Mouse (Mus musculus) embryonic facial prominence, embryonic 10.5 days (tissue): ENCODE measurements around the gene Cd151. TPM values are rescaled to one million over a fixed set of nuclear protein-coding genes. Genes with fewer than 3 reads are reported as not detected.

Experiments used
- DNase-seq: peaks from one replicate; pipeline ENCODE4 v3.0.0-alpha.2; 2017; ENCODE audit warnings: low spot score
- H3K27ac ChIP-seq: fragments of 300-500 bp; sonication (generic); replicated peaks from 2 replicates; pipeline ENCODE4 v1.5.1; 2016; ENCODE audit warnings: mild to moderate bottlenecking
- H3K27me3 ChIP-seq: fragments of 300-500 bp; sonication (generic); replicated peaks from 2 replicates; pipeline ENCODE4 v1.6.1; 2016; ENCODE audit warnings: low read depth, mild to moderate bottlenecking; ENCODE audit not compliant: poor library complexity, severe bottlenecking
- H3K36me3 ChIP-seq: fragments of 300-500 bp; sonication (generic); replicated peaks from 2 replicates; pipeline ENCODE4 v1.6.1; 2016; ENCODE audit warnings: mild to moderate bottlenecking, moderate library complexity
- H3K4me1 ChIP-seq: fragments of 300-500 bp; sonication (generic); 2 replicates; pipeline ENCODE4 v1.6.1; 2016
- H3K4me3 ChIP-seq: fragments of 300-500 bp; sonication (generic); 2 replicates; pipeline ENCODE4 v1.5.1; 2016; ENCODE audit warnings: mild to moderate bottlenecking, moderate library complexity
- H3K9me3 ChIP-seq: fragments of 300-500 bp; sonication (generic); 2 replicates; pipeline ENCODE4 v1.6.1; 2016; ENCODE audit warnings: mild to moderate bottlenecking
- WGBS: fragments of 180-500 bp; shearing (Covaris S2); methylation state at CpG from one replicate; pipeline ENCODE4 v1.1.7; 2016; 5-methylcytosine and 5-hydroxymethylcytosine counted together
- polyA plus RNA-seq: library from polyadenylated mRNA; unstranded; fragments of >200 nt; fragmentation: Nextera tagmentation; extraction: Ambion mirVana; gene quantifications from 2 replicates; pipeline ENCODE4 v1.2.1, GENCODE M21; 2016

Cd151 gene
- polyA plus RNA-seq, 1 experiment from 2014 or later: 20.6 TPM

GRCm38 (mm10) chr7:141483114-141483653 is 16.0 kb downstream of the Cd151 start:
- Histone ChIP-seq H3K4me1 (peaks cover 33% of the 10 kb centered on the region), H3K36me3 (0 out of 2 replicates have a peak, but pooled peaks cover 3% of the 10 kb centered on the region), H3K9me3 (no peaks in the 10 kb centered on the region), H3K4me3 (peak overlapping the region; percentile 74), H3K27ac (no peak overlapping the region), H3K27me3 (peaks cover 31% of the 10 kb centered on the region)
- WGBS: 77% methylated on average over 6 of the region's 6 CpGs
- DNase-seq: no peak

- H3K9me3 ChIP-seq: no peaks in the 10 kb centered on the region
- WGBS: 78% methylated on average over 5 of the region's 5 CpGs
- H3K27ac ChIP-seq: no peak overlapping the region
- H3K27me3 ChIP-seq: peaks cover 31% of the 10 kb centered on the region
- no peak for DNase-seq
- peaks cover 31% of the 10 kb centered on the region for H3K4me1 ChIP-seq
- H3K4me3 ChIP-seq: no peak overlapping the region
- H3K36me3 ChIP-seq: 0 out of 2 replicates have a peak, but pooled peaks cover 3% of the 10 kb centered on the region
Measured at GRCm38 (mm10) chr7:141484186-141485120, 17.3 kb downstream of the Cd151 start.

DNA sequence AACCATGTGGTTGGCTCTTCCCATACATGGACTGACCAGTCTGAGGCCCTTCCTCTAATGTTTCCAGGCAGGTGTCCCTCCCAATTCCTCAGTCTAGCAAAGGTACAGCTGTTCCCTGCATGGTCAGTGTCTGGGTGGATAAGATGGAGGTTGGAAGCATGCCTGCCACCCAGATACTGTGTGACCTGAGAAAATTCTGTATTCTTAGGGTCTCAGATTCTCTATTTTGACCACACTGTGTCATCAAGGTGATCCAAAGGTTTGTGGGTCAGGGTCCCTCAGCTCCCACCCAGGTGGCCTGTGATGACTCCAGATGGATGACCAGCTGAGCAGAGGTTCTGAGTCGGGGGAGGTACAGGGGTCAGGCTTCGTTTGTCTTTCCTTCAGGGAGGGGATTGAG is 18.0 kb downstream of the Cd151 start:
- H3K4me3 ChIP-seq: no peak overlapping the region
- 61% methylated on average over 2 of the region's 2 CpGs for WGBS
- H3K4me1 ChIP-seq: peaks cover 31% of the 10 kb centered on the region
- DNase-seq: no peak
- H3K27ac ChIP-seq: no peak overlapping the region
- 0 out of 2 replicates have a peak, but pooled peaks cover 3% of the 10 kb centered on the region for H3K36me3 ChIP-seq
- peaks cover 31% of the 10 kb centered on the region for H3K27me3 ChIP-seq
- no peaks in the 10 kb centered on the region for H3K9me3 ChIP-seq

DNA sequence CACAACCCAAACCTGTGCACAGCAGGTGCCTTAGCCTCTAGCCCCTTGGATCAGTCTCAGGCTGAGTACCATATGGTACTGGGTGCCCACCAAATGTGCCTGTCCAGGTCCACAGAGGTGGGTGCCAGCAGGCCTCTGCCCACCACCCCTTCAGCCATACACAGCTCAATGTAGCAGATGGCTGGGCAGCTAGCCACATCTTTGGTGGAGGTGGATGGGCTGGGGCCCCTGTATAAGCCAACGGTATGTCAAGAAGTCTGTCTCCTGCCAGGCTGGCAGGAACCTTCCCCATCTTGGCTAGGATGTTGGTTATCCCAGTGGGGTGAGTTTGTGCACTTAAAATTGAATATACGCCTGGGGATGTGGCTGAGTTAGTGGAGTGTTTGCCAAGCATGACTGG is 18.4 kb downstream of the Cd151 start:
- Histone ChIP-seq H3K4me3 (no peak overlapping the region), H3K27me3 (peaks cover 31% of the 10 kb centered on the region), H3K27ac (no peak overlapping the region), H3K9me3 (no peaks in the 10 kb centered on the region), H3K4me1 (peaks cover 31% of the 10 kb centered on the region), H3K36me3 (peaks cover 5% of the 10 kb centered on the region; the same call in 1 of the 2 replicates)
- WGBS: 90% methylated on average over 2 of the region's 2 CpGs
- DNase-seq: no peak

DNA sequence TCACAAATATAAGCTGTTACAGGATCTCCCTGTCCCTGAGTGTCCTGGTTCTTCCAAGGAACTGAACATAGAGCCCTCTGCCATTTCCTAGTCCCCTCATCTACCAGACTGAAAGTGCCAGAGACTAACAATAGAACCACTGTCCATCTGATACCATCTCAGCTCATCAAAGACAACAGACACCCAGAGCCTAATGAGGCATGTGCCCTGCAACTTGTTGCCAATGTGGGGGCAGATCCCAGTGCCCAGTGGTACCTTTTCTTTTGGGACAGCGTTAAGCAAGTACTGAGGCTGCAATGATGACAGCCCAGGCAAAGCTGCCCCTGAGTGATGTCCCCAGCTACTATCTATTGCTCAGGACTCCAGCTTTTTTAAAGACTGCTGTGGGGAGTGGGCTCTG is 19.0 kb downstream of the Cd151 start:
- no peak overlapping the region for H3K27ac ChIP-seq
- 86% methylated on average over 1 of the region's 1 CpGs for WGBS

GRCm38 (mm10) chr7:141487141-141487540 is 19.9 kb downstream of the Cd151 start:
- peaks cover 17% of the 10 kb centered on the region for H3K4me1 ChIP-seq
- H3K27me3 ChIP-seq: peaks cover 24% of the 10 kb centered on the region
- no peak overlapping the region for H3K4me3 ChIP-seq
- no peak overlapping the region for H3K27ac ChIP-seq
- 83% methylated on average over 7 of the region's 7 CpGs for WGBS
- H3K36me3 ChIP-seq: peaks cover 20% of the 10 kb centered on the region
- DNase-seq: no peak
- H3K9me3 ChIP-seq: no peaks in the 10 kb centered on the region

More for the DNA sequence above, 19.0 kb downstream of the Cd151 start:
- peaks cover 26% of the 10 kb centered on the region for H3K4me1 ChIP-seq
- no peak overlapping the region for H3K4me3 ChIP-seq
- H3K27me3 ChIP-seq: peaks cover 31% of the 10 kb centered on the region
- no peak for DNase-seq
- peaks cover 11% of the 10 kb centered on the region for H3K36me3 ChIP-seq
- H3K9me3 ChIP-seq: no peaks in the 10 kb centered on the region

DNA sequence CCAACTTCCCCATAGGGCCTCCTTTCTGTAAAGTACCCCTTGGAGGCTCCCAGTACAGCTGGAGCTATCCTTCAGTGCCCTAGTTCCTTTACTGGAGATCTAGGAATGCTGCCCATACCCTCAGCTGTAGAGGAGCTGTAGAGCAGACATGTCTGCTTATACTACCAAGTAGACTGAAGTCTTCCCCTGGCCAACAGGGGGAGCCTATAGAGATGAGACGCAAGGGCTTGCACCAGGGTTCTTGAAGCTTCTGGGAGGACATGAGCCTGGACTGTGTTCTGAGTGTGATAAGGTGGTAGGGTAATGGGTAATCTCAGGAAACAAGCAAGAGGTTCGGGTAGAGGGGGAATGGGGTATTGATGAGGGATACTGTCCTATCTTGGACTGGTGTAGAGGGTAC is 24.0 kb downstream of the Cd151 start:
- Histone ChIP-seq H3K27ac (no peak overlapping the region), H3K4me1 (no peaks in the 10 kb centered on the region), H3K9me3 (no peaks in the 10 kb centered on the region), H3K36me3 (peaks cover 56% of the 10 kb centered on the region), H3K27me3 (no peaks in the 10 kb centered on the region), H3K4me3 (no peak overlapping the region)
- DNase-seq: no peak
- WGBS: 82% methylated on average over 2 of the region's 2 CpGs

DNA sequence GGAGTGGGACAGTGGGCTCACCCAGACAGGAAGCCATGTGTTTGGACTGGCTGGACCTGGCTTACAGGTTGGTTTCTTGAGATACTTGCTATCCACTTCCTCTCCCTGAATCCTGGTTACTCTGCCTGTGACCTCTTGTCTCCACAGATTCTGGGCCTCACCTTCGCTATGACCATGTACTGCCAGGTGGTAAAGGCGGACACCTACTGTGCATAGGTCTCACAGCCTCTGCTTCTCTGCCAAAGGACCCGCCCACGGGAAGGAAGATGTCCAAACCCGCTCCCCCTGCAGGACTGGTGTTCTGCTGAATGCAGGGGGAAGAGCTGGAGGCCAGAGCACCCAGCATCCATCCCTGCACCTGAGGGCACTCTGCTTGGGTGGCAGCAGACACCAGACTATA is 25.5 kb downstream of the Cd151 start:
- no peak for DNase-seq
- WGBS: 91% methylated on average over 5 of the region's 5 CpGs
- H3K4me3 ChIP-seq: no peak overlapping the region
- H3K27ac ChIP-seq: no peak overlapping the region
- H3K27me3 ChIP-seq: no peaks in the 10 kb centered on the region
- peaks cover 55% of the 10 kb centered on the region for H3K36me3 ChIP-seq
- H3K4me1 ChIP-seq: no peaks in the 10 kb centered on the region
- no peaks in the 10 kb centered on the region for H3K9me3 ChIP-seq

GRCm38 (mm10) chr7:141493729-141494128 is 26.5 kb downstream of the Cd151 start:
- no peak overlapping the region for H3K27ac ChIP-seq
- no peak for DNase-seq
- H3K4me1 ChIP-seq: no peaks in the 10 kb centered on the region
- peaks cover 58% of the 10 kb centered on the region for H3K36me3 ChIP-seq
- no peaks in the 10 kb centered on the region for H3K9me3 ChIP-seq
- no peak overlapping the region for H3K4me3 ChIP-seq
- 82% methylated on average over 1 of the region's 1 CpGs for WGBS
- H3K27me3 ChIP-seq: no peaks in the 10 kb centered on the region

DNA sequence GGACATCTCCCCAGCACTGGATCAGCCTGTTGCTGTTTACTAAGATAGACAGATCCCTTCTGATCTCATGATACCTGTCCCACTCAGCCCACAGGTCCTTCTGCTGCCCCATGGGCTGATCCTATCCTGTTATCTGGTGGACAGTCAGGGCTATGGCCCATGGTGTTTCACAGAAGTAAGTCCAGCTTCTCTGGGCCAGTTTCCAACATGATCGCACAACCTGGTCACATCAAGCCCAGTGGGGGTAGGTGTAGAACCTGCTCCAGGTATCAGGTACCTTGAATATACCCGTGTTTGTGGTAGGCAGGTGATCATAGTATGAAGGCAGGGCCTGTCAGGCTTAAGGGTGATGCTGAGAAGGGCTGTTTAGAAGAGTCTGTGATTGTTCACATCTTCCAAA is 28.2 kb downstream of the Cd151 start:
- no peak overlapping the region for H3K4me3 ChIP-seq
- H3K9me3 ChIP-seq: no peaks in the 10 kb centered on the region
- H3K27ac ChIP-seq: no peak overlapping the region
- H3K36me3 ChIP-seq: peaks cover 73% of the 10 kb centered on the region
- no peak for DNase-seq
- 80% methylated on average over 2 of the region's 2 CpGs for WGBS
- no peaks in the 10 kb centered on the region for H3K27me3 ChIP-seq
- no peaks in the 10 kb centered on the region for H3K4me1 ChIP-seq

DNA sequence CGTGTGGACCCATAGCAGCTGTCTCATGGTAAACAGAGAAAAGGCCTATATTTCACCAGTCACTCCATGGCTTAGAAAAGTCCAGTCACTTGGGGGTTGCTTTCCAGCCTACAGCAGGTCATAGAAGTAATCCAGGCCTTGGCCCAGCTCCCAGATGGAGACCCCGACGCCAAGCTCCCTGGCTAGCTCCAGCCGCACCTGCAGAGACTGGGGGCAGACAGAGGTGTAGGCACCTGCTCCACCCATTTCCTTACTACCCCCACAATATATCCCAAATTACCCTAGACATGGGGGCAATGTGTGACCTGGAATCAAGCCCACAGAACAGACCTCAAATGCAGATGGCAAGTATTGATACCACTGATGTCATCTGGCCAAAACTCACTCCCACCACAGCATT is 28.7 kb downstream of the Cd151 start:
- H3K4me1 ChIP-seq: no peaks in the 10 kb centered on the region

GRCm38 (mm10) chr7:141497600-141497999 is 30.4 kb downstream of the Cd151 start:
- H3K4me1 ChIP-seq: no peaks in the 10 kb centered on the region
- no peaks in the 10 kb centered on the region for H3K27me3 ChIP-seq
- DNase-seq: no peak
- H3K27ac ChIP-seq: no peak overlapping the region
- peaks cover 56% of the 10 kb centered on the region for H3K36me3 ChIP-seq
- no peaks in the 10 kb centered on the region for H3K9me3 ChIP-seq
- no peak overlapping the region for H3K4me3 ChIP-seq
- WGBS: 91% methylated on average over 3 of the region's 3 CpGs

More for the DNA sequence above, 28.7 kb downstream of the Cd151 start:
- H3K27me3 ChIP-seq: no peaks in the 10 kb centered on the region
- WGBS: 89% methylated on average over 4 of the region's 4 CpGs
- no peak for DNase-seq
- no peaks in the 10 kb centered on the region for H3K9me3 ChIP-seq
- H3K4me3 ChIP-seq: no peak overlapping the region
- no peak overlapping the region for H3K27ac ChIP-seq
- H3K36me3 ChIP-seq: peaks cover 70% of the 10 kb centered on the region
